Mouse (Mus musculus): Measurements from ENCODE around the gene Fars2. TPM values are rescaled to one million over a fixed set of nuclear protein-coding genes. Genes with fewer than 3 reads are reported as not detected.

Fars2 gene
- total RNA-seq (2021), result 10 to 100 TPM; 29.5 to 31.5 TPM

- intact Hi-C loops (cut with DNase I), result loop anchor here (5.0 kb wide), 1 partner anchor 610 kb away; no protein-coding TSS in a partner anchor
- DNase-seq, result peak; percentile 96
Measured at GRCm38 (mm10) chr13:36117143-36118014, at the start of gene Fars2, which contains the start of gene Lyrm4. Fars2 (plus strand) TSS chr13:36117412. Lyrm4 (minus strand) TSS chr13:36117526.

- intact Hi-C loops (cut with DNase I), result no loop called here
- DNase-seq, result no peak
Measured at GRCm38 (mm10) chr13:36074484-36074883, 42.7 kb upstream of the Fars2 start.

GRCm38 (mm10) chr13:36081591-36081990 lies 35.6 kb upstream of the Fars2 start:
- intact Hi-C loops (cut with DNase I), result no loop called here
- no peak for DNase-seq

GRCm38 (mm10) chr13:36084701-36085100 lies 32.5 kb upstream of the Fars2 start:
- intact Hi-C loops (cut with DNase I), result no loop called here
- no peak for DNase-seq

GRCm38 (mm10) chr13:36085971-36086370 lies 31.2 kb upstream of the Fars2 start:
- no peak for DNase-seq
- intact Hi-C loops (cut with DNase I), result no loop called here

GRCm38 (mm10) chr13:36086608-36087391 lies 30.4 kb upstream of the Fars2 start:
- intact Hi-C loops (cut with DNase I), result no loop called here
- DNase-seq, result no peak

GRCm38 (mm10) chr13:36087427-36087826 lies 29.8 kb upstream of the Fars2 start:
- intact Hi-C loops (cut with DNase I), result no loop called here
- DNase-seq, result no peak

- intact Hi-C loops (cut with DNase I), result no loop called here
- no peak for DNase-seq
Measured at GRCm38 (mm10) chr13:36088168-36088567, 29.0 kb upstream of the Fars2 start.

- no peak for DNase-seq
- intact Hi-C loops (cut with DNase I), result no loop called here
Measured at GRCm38 (mm10) chr13:36096684-36097383, 20.4 kb upstream of the Fars2 start.

- no peak for DNase-seq
- intact Hi-C loops (cut with DNase I), result loop anchor here (10.0 kb wide), 1 partner anchor 81 kb away; no protein-coding TSS in a partner anchor
Measured at GRCm38 (mm10) chr13:36105591-36105990, 11.6 kb upstream of the Fars2 start.

GRCm38 (mm10) chr13:36108528-36108927 lies 8.7 kb upstream of the Fars2 start:
- DNase-seq, result no peak
- intact Hi-C loops (cut with DNase I), result loop anchor here (10.0 kb wide), 1 partner anchor 84 kb away; no protein-coding TSS in a partner anchor

- intact Hi-C loops (cut with DNase I), result no loop called here
Measured at GRCm38 (mm10) chr13:36111331-36111730, 5.9 kb upstream of the Fars2 start.

GRCm38 (mm10) chr13:36113181-36113580 lies 4.0 kb upstream of the Fars2 start:
- no peak for DNase-seq
- intact Hi-C loops (cut with DNase I), result no loop called here

More at GRCm38 (mm10) chr13:36111331-36111730, 5.9 kb upstream of the Fars2 start:
- no peak for DNase-seq

- peak; percentile 38 for DNase-seq
- intact Hi-C loops (cut with DNase I), result loop anchor here (5.0 kb wide), 1 partner anchor 611 kb away; no protein-coding TSS in a partner anchor
Measured at GRCm38 (mm10) chr13:36116520-36117142, 581 bp upstream of the Fars2 start.

- no peak for DNase-seq
- intact Hi-C loops (cut with DNase I), result loop anchor here (5.0 kb wide), 1 partner anchor 608 kb away; no protein-coding TSS in a partner anchor
Measured at GRCm38 (mm10) chr13:36119684-36120083, 2.5 kb downstream of the Fars2 start.

- intact Hi-C loops (cut with DNase I), result no loop called here
- DNase-seq, result no peak
Measured at GRCm38 (mm10) chr13:36120606-36121005, 3.4 kb downstream of the Fars2 start.

- DNase-seq, result peak; percentile 76
- intact Hi-C loops (cut with DNase I), result no loop called here
Measured at GRCm38 (mm10) chr13:36129360-36130054, 12.3 kb downstream of the Fars2 start.

GRCm38 (mm10) chr13:36131401-36131800 lies 14.2 kb downstream of the Fars2 start:
- intact Hi-C loops (cut with DNase I), result no loop called here

GRCm38 (mm10) chr13:36131992-36132649 lies 14.9 kb downstream of the Fars2 start:
- no peak for DNase-seq
- intact Hi-C loops (cut with DNase I), result no loop called here

More at GRCm38 (mm10) chr13:36131401-36131800, 14.2 kb downstream of the Fars2 start:
- DNase-seq, result no peak

All from left cerebral cortex, postnatal 4 days (tissue).